Mouse (Mus musculus) thymus, adult 2 months (tissue): ENCODE measurements around the gene Ccnd2. TPM values are rescaled to one million over a fixed set of nuclear protein-coding genes. Genes with fewer than 3 reads are reported as not detected.

ENCODE experiments used
- DNase-seq: peaks from one replicate; pipeline ENCODE4 v3.0.0; 2021
- H3K27ac ChIP-seq: fragments of 200-500 bp; 2 replicates; pipeline ENCODE4 v1.5.1; 2012; ENCODE audit warnings: low read length, control low read depth; ENCODE audit not compliant: control insufficient read depth, insufficient read depth
- H3K27me3 ChIP-seq: fragments of 200-500 bp; 2 replicates; pipeline ENCODE4 v1.6.1; 2012; ENCODE audit warnings: mild to moderate bottlenecking, low read length, moderate library complexity, mixed read lengths; ENCODE audit not compliant: control insufficient read depth, insufficient read depth
- H3K36me3 ChIP-seq: fragments of 200-500 bp; 2 replicates; pipeline ENCODE4 v1.6.1; 2012; ENCODE audit warnings: mild to moderate bottlenecking, low read length, moderate library complexity; ENCODE audit not compliant: control insufficient read depth, insufficient read depth
- H3K4me1 ChIP-seq: fragments of 200-500 bp; replicated peaks from 2 replicates; pipeline ENCODE4 v1.6.1; 2012; ENCODE audit warnings: low read length; ENCODE audit not compliant: control insufficient read depth, insufficient read depth
- H3K4me3 ChIP-seq: fragments of 200-500 bp; 2 replicates; pipeline ENCODE4 v1.5.1; 2012; ENCODE audit warnings: mild to moderate bottlenecking, low read length, control low read depth, moderate library complexity; ENCODE audit not compliant: control insufficient read depth, insufficient read depth
- CTCF ChIP-seq: fragments of 200-500 bp; IDR thresholded peaks from 2 replicates; pipeline ENCODE4 v1.5.1; 2012; ENCODE audit warnings: mild to moderate bottlenecking, control low read depth, low read length, moderate library complexity, borderline replicate concordance; ENCODE audit not compliant: control insufficient read depth, poor library complexity, insufficient read depth; ENCODE audit errors: extremely low read depth
- POLR2A ChIP-seq: fragments of 200-500 bp; IDR thresholded peaks from 2 replicates; pipeline ENCODE4 v1.6.1; 2012; ENCODE audit warnings: mild to moderate bottlenecking, low read length, control low read depth, moderate library complexity; ENCODE audit not compliant: control insufficient read depth, poor library complexity, insufficient read depth; ENCODE audit errors: extremely low read depth
- WGBS: fragments of 180-500 bp; shearing (Covaris S2); methylation state at CpG from one replicate; pipeline ENCODE4 v1.1.7; 2018; 5-methylcytosine and 5-hydroxymethylcytosine counted together
- polyA plus RNA-seq: library from polyadenylated mRNA; depleted of rRNA; stranded (reverse); fragments of >200 nt; gene quantifications from 2 replicates; pipeline ENCODE4 v1.2.3, GENCODE M21; 2012

Ccnd2 gene
- polyA plus RNA-seq, 1 experiment: 73.0 TPM

DNA sequence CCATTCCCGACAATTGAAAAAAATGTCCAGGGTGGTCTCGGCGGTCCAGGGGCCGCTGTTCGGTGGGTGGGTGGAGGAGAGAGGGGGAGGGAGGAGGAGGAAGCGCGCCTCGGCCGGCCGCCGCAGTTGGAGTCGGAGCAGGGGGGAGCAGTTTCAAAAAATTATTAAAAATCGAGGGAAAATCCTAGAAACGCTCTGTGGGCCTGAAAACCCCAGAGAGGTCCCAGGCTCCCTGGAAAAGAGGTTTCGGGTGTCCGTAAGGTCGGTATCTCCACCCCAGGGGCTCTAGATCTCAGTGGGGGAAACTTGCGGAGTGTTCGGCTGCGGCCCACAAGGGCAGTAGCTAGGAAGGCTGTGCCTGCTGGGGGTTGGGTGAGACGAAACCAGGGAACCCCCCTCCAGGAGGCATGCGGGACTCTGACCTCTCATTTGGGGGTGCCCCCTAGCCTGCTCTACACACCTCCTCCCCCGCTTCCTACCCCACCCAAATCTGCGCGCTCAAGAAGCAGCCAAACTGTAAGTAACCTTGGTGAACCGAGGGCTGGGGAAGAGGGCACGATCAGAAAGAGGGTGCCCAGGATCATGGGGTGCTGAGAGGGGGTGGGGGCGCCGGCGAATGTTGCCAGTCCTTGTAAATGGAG is 2.6 kb downstream of the Ccnd2 start:
- under 1% methylated on average over 30 of the region's 30 CpGs for WGBS
- H3K4me1 ChIP-seq: peaks cover 40% of the 10 kb centered on the region
- peak overlapping the region; percentile 76 for H3K4me3 ChIP-seq
- peak; percentile 39 for DNase-seq
- peak overlapping the region; percentile 75; the same call in 1 of the 2 replicates for H3K27ac ChIP-seq
- TF ChIP-seq POLR2A (no peak), CTCF (no peak)
- no peaks in the 10 kb centered on the region for H3K36me3 ChIP-seq
- peaks cover 7% of the 10 kb centered on the region; the same call in 1 of the 2 replicates for H3K27me3 ChIP-seq

DNA sequence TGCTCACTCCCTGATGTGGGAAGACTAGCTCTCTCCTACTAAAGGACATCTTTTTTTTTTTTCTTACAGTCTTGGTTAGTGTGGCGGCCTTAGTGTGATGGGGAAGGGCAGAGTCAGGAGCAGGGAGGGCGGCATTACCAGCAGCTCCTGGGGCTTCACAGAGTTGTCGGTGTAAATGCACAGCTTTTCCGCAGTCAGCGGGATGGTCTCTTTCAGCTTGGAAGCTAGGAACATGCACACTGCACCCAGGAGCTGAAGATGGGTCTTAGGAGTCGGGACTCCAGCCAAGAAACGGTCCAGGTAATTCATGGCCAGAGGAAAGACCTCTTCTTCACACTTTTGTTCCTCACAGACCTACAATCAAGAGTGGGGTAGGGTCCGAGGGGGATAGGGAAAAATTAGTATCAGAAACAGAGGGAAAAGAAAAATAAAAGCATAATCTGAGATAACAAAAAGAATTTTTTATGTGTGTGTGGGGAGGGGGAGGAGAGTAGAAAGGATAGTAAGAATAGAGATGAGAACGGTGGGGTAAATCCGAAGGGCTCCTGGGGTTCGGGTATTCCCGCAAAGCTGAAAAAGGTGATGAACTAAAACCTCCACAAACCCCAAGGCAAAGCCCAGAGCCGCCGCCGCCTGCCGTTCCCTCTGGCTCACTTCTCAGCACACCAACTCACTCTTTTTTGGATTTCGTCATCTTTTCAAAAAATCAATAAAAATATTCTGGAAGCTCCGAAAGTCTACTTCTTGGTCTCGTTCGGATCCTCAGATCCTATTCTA is 3.3 kb downstream of the Ccnd2 start:
- Histone ChIP-seq H3K4me1 (peaks cover 32% of the 10 kb centered on the region), H3K36me3 (no peaks in the 10 kb centered on the region), H3K27ac (peak overlapping the region; percentile 75; the same call in 1 of the 2 replicates), H3K27me3 (peaks cover 7% of the 10 kb centered on the region; the same call in 1 of the 2 replicates), H3K4me3 (peak overlapping the region; percentile 76)
- no peak for DNase-seq
- WGBS: 25% methylated on average over 20 of the region's 20 CpGs
- no peak for TF ChIP-seq CTCF
- no peak for TF ChIP-seq POLR2A

DNA sequence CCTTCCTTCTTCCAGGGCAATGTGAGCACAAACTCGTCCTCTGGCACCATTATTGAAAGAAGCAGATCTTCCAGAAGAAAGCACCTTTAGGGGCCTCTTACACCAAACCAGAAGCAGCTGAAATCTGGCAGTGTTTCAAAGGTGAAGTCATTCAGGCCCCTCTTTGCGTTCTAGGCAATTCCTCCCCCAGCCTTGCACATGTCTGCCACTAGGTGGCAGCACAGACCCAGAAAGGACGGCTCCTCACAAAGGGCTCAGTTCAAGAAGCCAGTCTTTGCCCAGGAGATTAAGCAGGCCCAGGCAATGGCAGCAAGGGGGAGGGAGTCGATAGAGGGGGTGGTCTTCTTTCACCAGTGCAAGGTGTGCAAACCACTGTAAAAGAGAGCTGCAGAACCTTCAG is 4.3 kb downstream of the Ccnd2 start:
- TF ChIP-seq CTCF: peak; percentile 90
- TF ChIP-seq POLR2A: no peak
- Histone ChIP-seq H3K36me3 (no peaks in the 10 kb centered on the region), H3K27me3 (peaks cover 7% of the 10 kb centered on the region; the same call in 1 of the 2 replicates), H3K4me3 (no peak overlapping the region), H3K4me1 (peaks cover 23% of the 10 kb centered on the region), H3K27ac (no peak overlapping the region)
- peak; percentile 82 for DNase-seq
- under 1% methylated on average over 4 of the region's 4 CpGs for WGBS

DNA sequence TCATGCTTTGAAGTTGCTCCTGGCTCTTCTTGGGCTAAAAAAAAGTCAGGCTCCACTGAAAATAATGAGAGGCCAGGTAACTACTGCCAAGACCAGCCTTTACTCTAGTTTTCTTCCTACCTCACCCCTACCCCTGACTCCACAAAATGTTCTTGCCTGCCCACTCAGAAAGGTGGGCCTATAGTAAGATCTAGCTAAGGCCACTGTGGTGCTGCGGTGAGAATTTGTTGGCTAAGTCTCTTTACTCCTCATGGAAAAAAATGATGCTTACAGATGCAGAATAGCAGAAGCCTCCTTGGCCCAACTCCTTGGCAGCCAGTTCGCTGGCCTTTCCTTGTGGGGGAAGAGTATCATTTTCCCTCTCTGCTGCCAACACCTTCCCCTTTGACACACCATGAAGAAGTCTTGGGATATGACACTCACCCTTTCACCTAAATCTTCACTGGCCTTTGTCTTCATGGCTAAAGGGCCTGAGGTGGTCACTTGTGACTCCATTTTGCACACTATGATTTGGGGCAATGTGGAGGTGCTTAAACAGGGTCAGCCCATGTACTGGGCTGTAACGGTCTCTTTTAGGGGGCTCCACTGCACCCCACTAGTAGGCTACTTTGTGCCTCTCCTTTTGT is 5.6 kb downstream of the Ccnd2 start:
- WGBS: 94% methylated on average over 3 of the region's 3 CpGs
- Histone ChIP-seq H3K27me3 (peaks cover 7% of the 10 kb centered on the region; the same call in 1 of the 2 replicates), H3K36me3 (no peaks in the 10 kb centered on the region), H3K27ac (no peak overlapping the region), H3K4me1 (peaks cover 14% of the 10 kb centered on the region), H3K4me3 (no peak overlapping the region)
- TF ChIP-seq POLR2A: no peak
- TF ChIP-seq CTCF: no peak
- DNase-seq: no peak

DNA sequence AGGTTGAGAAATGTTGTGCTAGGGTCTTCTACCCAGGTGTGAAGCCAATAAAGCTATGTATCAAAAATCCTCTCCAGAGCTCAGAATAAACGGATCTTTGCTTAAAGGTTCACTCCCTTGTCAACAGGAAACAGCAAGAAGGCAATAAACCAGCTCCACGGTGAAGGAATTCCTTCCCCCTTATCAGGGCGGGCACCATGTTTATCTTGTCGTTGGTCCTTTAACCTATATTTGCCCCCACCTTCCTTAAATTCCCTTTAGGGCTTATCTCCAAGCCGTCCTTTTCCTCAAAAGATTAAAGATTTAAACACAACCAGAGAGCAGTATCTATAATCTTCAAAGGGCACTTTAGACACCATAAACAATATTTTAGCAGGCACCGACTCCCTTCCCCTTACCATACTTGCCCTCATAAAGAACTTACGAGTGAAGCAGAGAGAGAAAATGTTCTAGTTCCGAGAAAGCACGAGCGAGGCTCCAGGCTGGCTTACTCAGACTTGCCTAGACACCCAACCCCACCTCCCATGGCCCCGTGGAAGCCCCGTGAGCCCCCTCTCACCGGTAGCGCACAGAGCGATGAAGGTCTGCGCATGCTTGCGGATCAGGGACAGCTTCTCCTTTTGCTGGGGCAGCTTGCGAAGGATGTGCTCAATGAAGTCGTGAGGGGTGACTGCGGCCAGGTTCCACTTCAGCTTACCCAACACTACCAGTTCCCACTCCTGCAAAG is 6.4 kb downstream of the Ccnd2 start:
- H3K27me3 ChIP-seq: peaks cover 7% of the 10 kb centered on the region; the same call in 1 of the 2 replicates
- TF ChIP-seq POLR2A (no peak), CTCF (no peak)
- no peak overlapping the region for H3K27ac ChIP-seq
- WGBS: 84% methylated on average over 20 of the region's 20 CpGs
- no peaks in the 10 kb centered on the region for H3K36me3 ChIP-seq
- H3K4me1 ChIP-seq: peaks cover 12% of the 10 kb centered on the region
- H3K4me3 ChIP-seq: no peak overlapping the region
- DNase-seq: no peak
